ENCODE assay signal across 8 mouse cellular contexts in the genomic region with DNA sequence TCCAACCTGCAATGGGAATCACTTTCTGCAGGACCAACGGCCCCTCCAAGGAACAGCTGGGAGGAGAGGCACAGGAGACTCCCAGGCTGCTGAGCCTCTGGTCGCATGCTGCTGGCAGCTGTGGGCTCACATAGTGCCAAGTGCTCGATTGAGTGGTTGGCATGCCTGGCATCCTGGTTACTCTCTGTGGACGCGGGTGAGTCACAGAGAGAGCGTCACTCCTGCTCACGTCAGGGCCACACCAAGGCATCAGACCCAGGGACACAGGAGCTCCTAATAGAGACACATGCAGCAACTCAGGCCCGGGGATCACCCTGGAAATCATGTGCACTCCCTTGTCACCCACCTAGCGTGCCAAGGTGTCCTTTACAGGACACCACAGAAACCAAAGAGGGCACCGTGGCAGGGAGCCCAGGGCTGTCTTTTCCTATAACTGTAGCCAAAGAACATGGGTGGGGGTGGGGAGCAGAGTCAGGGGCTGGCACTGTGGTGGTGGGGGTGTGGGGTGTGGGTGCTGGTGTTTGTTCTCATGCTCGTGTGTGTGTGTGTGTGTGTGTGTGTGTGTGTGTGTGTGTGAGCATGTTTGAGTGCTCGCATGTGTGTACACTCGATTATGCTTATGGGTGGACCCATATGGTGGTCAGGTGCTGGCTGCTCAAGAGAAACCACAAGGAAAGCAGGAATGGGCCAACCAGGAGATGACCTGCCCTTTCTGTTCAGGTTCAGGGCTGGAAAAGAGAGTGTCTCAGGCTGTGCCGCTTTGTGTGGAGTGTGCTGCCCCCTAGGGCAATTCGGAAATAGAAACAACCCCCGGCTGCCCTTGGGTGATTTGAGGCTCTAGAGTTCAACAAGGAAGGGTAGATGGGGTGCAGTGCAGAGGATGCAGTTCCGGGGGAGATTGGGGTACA.
DNase-seq lines count a peak whose midpoint lies in the region; ATAC-seq lines count a peak whose summit lies in the region.

No protein-coding gene starts in this region.

- no peak overlapping the region for H3K4me3 ChIP-seq in intestine, embryonic 16.5 days (ENCODE audit: low read length)
- no peak overlapping the region for H3K4me3 ChIP-seq in liver, embryonic 16.5 days (ENCODE audit: low read depth, low read length)

- H3K4me2 ChIP-seq in intestine, embryonic 16.5 days (ENCODE audit: low read depth, low read length) = no peak overlapping the region
- no peak overlapping the region for H3K4me2 ChIP-seq in liver, embryonic 16.5 days (ENCODE audit: low read depth, low read length)

- no peaks in the 10 kb centered on the region for H3K9me3 ChIP-seq in intestine, embryonic 16.5 days (ENCODE audit: control insufficient read depth, low read length)
- H3K9me3 ChIP-seq in liver, embryonic 16.5 days (replicated peaks; ENCODE audit: control insufficient read depth, low read length) = no peaks in the 10 kb centered on the region

- no peaks in the 10 kb centered on the region for H3K27me3 ChIP-seq in intestine, embryonic 16.5 days (replicated peaks; ENCODE audit: control insufficient read depth, insufficient read depth, low read length)
- H3K27me3 ChIP-seq in liver, embryonic 16.5 days (ENCODE audit: control insufficient read depth, insufficient read depth, low read depth, low read length) = no peaks in the 10 kb centered on the region

- no peak overlapping the region for H3K27ac ChIP-seq in intestine, embryonic 16.5 days (ENCODE audit: low read length)
- no peak overlapping the region for H3K27ac ChIP-seq in liver, embryonic 16.5 days (ENCODE audit: low read length)

- no peak overlapping the region for H3K9ac ChIP-seq in intestine, embryonic 16.5 days (ENCODE audit: low read depth, low read length)
- H3K9ac ChIP-seq in liver, embryonic 16.5 days (ENCODE audit: low read depth, low read length) = no peak overlapping the region

- H3K36me3 ChIP-seq in intestine, embryonic 16.5 days (ENCODE audit: control insufficient read depth, insufficient read depth, low read length) = no peaks in the 10 kb centered on the region
- H3K36me3 ChIP-seq in liver, embryonic 16.5 days (ENCODE audit: control insufficient read depth, insufficient read depth) = no peaks in the 10 kb centered on the region

- peak; percentile 88 for ATAC-seq in common myeloid progenitor, adult 5-6 weeks (replicated peaks; ENCODE audit: low read depth, poor library complexity, severe bottlenecking)
- ATAC-seq in granulocyte monocyte progenitor cell, adult 5-6 weeks (replicated peaks; ENCODE audit: poor library complexity, severe bottlenecking) = peak; percentile 71
- ATAC-seq in intestine, embryonic 16.5 days = peak; percentile 77
- peak; percentile 30; the same call in 1 of the 2 replicates for ATAC-seq in liver, embryonic 16.5 days (ENCODE audit: low read depth)
- ATAC-seq in inflammation-experienced regulatory T-cells, adult 6 months = no peak

- no peaks in the 10 kb centered on the region for H3K4me1 ChIP-seq in intestine, embryonic 16.5 days (ENCODE audit: control insufficient read depth, insufficient read depth, low read length)
- H3K4me1 ChIP-seq in liver, embryonic 16.5 days (ENCODE audit: control insufficient read depth, low read depth, low read length) = no peaks in the 10 kb centered on the region

- peak; percentile 64 for DNase-seq in urinary bladder, postnatal 14 days (ENCODE audit: low spot score)
- DNase-seq in urinary bladder, postnatal 10 days (ENCODE audit: low spot score) = no peak
- peak; percentile 32 for DNase-seq in neural tube, embryonic 10.5 days (ENCODE audit: extremely low spot score, low spot score)

- 70% methylated on average over 17 of the region's 17 CpGs for WGBS in intestine, embryonic 16.5 days
- WGBS in liver, embryonic 16.5 days (ENCODE audit: insufficient replicate concordance) = 50% methylated on average over 17 of the region's 17 CpGs
